Mouse (Mus musculus) embryonic facial prominence, embryonic 12.5 days (tissue): ENCODE measurements at regions not wholly inside any gene's neighbourhood (a gene's known extent, or its start where the extent isn't known, plus 50 kb on each side); places are given as distances from the start of the nearest gene placed in this dataset.

Experiments used
- ATAC-seq: fragments of 200-750 bp; cut with Nextera tagmentation; 2 replicates; pipeline ENCODE4 v1.8.0; 2017; ENCODE audit not compliant: insufficient number of reproducible peaks, insufficient read depth, low FRiP score, low TSS enrichment
- H3K27ac ChIP-seq: fragments of 300-500 bp; sonication (generic); 2 replicates; pipeline ENCODE4 v1.5.1; 2016; ENCODE audit warnings: mild to moderate bottlenecking
- H3K27me3 ChIP-seq: fragments of 300-500 bp; sonication (generic); 2 replicates; pipeline ENCODE4 v1.6.1; 2016; ENCODE audit warnings: mild to moderate bottlenecking, moderate library complexity
- H3K36me3 ChIP-seq: fragments of 300-500 bp; sonication (generic); 2 replicates; pipeline ENCODE4 v1.6.1; 2016; ENCODE audit warnings: mild to moderate bottlenecking
- H3K4me1 ChIP-seq: fragments of 300-500 bp; sonication (generic); 2 replicates; pipeline ENCODE4 v1.6.1; 2016
- H3K4me2 ChIP-seq: fragments of 300-500 bp; sonication (generic); replicated peaks from 2 replicates; pipeline ENCODE4 v1.6.1; 2016; ENCODE audit warnings: mild to moderate bottlenecking, moderate library complexity
- H3K4me3 ChIP-seq: fragments of 300-500 bp; sonication (generic); 2 replicates; pipeline ENCODE4 v1.5.1; 2016; ENCODE audit warnings: mild to moderate bottlenecking
- H3K9ac ChIP-seq: fragments of 300-500 bp; sonication (generic); 2 replicates; pipeline ENCODE4 v1.6.1; 2016; ENCODE audit warnings: mild to moderate bottlenecking, moderate library complexity
- H3K9me3 ChIP-seq: fragments of 300-500 bp; sonication (generic); 2 replicates; pipeline ENCODE4 v1.6.1; 2016; ENCODE audit warnings: mild to moderate bottlenecking, moderate library complexity
- WGBS: fragments of 180-500 bp; shearing (Covaris S2); methylation state at CpG from one replicate; pipeline ENCODE4 v1.1.7; 2016; 5-methylcytosine and 5-hydroxymethylcytosine counted together

DNA sequence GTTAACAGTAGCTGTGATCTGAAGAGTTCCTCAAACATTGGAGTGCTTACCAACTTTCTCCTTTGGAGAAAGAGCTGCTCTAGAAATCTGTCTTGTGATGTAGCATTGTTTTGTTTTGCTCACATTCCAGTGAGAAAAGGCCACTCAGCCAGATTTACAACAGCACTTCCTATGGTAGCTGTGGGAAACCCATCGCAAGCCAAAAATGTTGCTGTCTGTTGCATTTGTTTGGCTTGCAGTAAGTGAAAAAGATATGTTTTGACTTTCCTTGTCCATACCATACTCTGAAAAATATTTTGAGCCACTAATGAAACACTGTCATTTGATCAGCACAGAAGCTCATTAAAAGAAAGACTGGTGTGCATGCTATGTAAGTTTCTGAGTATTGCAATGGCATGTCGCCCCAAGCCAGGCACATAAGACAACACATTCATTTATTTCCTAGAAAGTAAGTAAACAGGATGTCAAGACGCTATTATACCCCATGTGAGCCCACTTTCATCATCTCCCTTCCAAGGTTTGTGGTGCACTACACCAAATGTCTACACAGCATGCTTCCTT is 66.2 kb downstream of the Car2 start:
- H3K27ac ChIP-seq = no peak overlapping the region
- no peak overlapping the region for H3K4me2 ChIP-seq
- no peak overlapping the region for H3K9ac ChIP-seq
- H3K27me3 ChIP-seq = no peaks in the 10 kb centered on the region
- no peaks in the 10 kb centered on the region for H3K9me3 ChIP-seq
- no peak for ATAC-seq
- H3K4me3 ChIP-seq = no peak overlapping the region
- H3K4me1 ChIP-seq = no peaks in the 10 kb centered on the region
- no peaks in the 10 kb centered on the region for H3K36me3 ChIP-seq
- 73% methylated on average over 3 of the region's 3 CpGs for WGBS

DNA sequence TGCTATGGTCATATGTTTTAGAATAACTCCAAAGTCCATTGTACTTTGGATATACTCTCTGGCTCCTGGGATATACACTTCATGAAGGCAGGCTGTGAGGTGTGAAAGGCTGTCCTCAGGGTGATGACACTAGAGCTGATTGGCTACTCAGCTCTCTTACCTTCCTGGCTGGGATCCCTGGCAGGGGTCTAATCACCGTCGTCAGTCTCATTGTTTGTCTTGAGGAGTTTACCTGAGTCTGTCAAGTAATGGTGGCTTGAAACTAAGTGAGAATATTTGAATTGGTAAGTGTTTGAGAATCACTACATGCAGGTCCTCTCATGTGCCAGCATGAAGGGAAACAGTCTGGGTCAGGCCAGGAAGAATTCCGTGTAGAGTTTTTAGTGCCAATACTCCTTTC is 66.9 kb downstream of the Car2 start:
- H3K27ac ChIP-seq = no peak overlapping the region
- no peaks in the 10 kb centered on the region for H3K4me1 ChIP-seq
- no peak overlapping the region for H3K4me2 ChIP-seq
- no peak overlapping the region for H3K4me3 ChIP-seq
- no peak for ATAC-seq
- 57% methylated on average over 3 of the region's 3 CpGs for WGBS
- no peaks in the 10 kb centered on the region for H3K9me3 ChIP-seq
- no peaks in the 10 kb centered on the region for H3K27me3 ChIP-seq
- H3K36me3 ChIP-seq = no peaks in the 10 kb centered on the region
- no peak overlapping the region for H3K9ac ChIP-seq

DNA sequence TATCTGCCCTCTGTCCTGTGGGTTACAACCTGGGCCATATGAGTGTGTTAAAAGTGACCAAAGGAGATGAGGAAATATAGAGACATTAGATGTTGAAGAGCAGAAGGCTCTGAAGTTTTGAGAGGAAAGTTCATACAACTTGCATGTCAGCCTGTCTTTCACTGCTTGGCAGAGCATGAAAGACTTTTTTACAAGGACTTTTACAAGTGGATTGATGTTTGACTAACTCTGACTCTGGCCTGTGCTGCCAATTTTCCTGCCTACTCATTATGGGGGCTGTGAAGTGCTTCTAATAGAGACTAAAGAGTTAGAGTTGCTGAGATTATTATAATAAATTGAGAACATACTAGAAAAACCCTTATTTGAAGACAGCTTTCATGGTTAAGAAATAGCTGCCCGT is 71.4 kb downstream of the Car2 start:
- Histone ChIP-seq H3K9ac (no peak overlapping the region), H3K9me3 (no peaks in the 10 kb centered on the region), H3K36me3 (no peaks in the 10 kb centered on the region), H3K4me2 (no peak overlapping the region), H3K27me3 (no peaks in the 10 kb centered on the region), H3K4me1 (0 out of 2 replicates have a peak, but pooled peaks cover 4% of the 10 kb centered on the region), H3K27ac (no peak overlapping the region), H3K4me3 (no peak overlapping the region)
- WGBS = 71% methylated on average over 1 of the region's 1 CpGs
- ATAC-seq = no peak

DNA sequence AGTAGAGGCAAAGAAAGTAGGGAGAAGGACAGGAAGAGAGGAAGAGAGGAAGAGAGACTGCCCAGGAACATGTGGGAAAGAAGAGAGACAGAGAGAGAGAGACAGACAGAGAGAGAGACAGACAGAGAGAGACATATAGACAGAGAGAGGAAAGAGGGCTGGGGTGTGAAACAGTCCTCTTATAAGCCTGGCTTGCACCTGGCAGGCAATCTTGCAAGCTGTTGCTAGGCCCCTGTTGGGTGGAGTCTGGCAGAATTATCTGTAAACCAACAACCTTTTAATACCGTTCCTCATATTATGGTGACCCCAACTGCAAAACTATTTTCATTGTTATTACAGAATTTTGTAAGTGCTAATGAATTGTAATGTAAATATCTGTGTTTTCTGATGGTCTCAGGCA is 72.2 kb downstream of the Car2 start:
- H3K36me3 ChIP-seq = no peaks in the 10 kb centered on the region
- H3K9me3 ChIP-seq = no peaks in the 10 kb centered on the region
- 58% methylated on average over 1 of the region's 1 CpGs for WGBS
- no peak overlapping the region for H3K27ac ChIP-seq
- H3K4me2 ChIP-seq = no peak overlapping the region
- H3K4me3 ChIP-seq = no peak overlapping the region
- ATAC-seq = no peak
- no peak overlapping the region for H3K9ac ChIP-seq
- H3K27me3 ChIP-seq = no peaks in the 10 kb centered on the region
- 0 out of 2 replicates have a peak, but pooled peaks cover 4% of the 10 kb centered on the region for H3K4me1 ChIP-seq

DNA sequence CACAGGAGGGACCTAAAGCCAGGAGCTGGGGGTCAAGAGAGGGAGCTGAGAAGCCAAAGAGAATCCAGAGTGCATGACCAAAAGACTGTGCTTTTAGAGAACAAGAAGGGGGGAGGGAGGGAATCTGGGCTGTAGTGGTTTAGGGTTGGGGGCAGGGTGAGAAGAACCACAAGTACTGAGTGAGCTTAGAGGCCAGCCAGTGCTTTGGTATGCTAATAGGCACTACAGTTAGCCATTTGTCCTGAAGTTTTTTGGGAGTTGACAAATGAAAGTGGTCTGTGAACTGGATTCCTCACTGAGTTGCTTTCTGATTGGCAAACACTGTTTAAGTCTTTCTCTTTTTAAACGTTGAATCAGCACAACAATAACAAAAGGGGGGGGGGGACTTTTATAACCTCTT is 73.5 kb downstream of the Car2 start:
- Histone ChIP-seq H3K36me3 (no peaks in the 10 kb centered on the region), H3K4me2 (no peak overlapping the region), H3K27me3 (no peaks in the 10 kb centered on the region), H3K27ac (no peak overlapping the region), H3K4me1 (0 out of 2 replicates have a peak, but pooled peaks cover 4% of the 10 kb centered on the region), H3K4me3 (no peak overlapping the region), H3K9me3 (no peaks in the 10 kb centered on the region), H3K9ac (no peak overlapping the region)
- peak; percentile 41; the same call in 1 of the 2 replicates for ATAC-seq
- WGBS = 0% methylated on average over 1 of the region's 1 CpGs

DNA sequence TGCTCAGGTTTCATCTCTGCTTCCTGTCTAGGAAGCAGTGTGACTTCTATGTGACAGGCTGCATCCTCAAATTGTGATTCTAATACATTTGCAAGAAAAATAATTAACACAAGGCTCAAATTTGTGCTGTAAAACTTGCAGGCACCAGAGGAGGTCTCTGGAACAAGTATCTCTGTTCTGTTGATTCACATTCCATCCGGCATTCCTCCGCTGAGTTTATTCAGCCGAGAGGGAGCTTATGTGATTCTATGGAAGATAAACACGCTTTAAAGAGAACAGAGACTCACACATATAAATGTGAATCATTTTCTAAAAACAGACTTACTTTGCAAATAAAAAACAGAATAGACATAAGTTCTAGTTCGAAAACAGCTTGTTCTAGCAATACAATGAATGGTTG is 78.7 kb downstream of the Car2 start:
- no peak overlapping the region for H3K4me2 ChIP-seq
- H3K36me3 ChIP-seq = no peaks in the 10 kb centered on the region
- no peaks in the 10 kb centered on the region for H3K27me3 ChIP-seq
- H3K27ac ChIP-seq = no peak overlapping the region
- WGBS = 63% methylated on average over 5 of the region's 5 CpGs
- no peak for ATAC-seq
- H3K4me1 ChIP-seq = no peaks in the 10 kb centered on the region
- H3K9ac ChIP-seq = no peak overlapping the region
- no peak overlapping the region for H3K4me3 ChIP-seq
- H3K9me3 ChIP-seq = no peaks in the 10 kb centered on the region

DNA sequence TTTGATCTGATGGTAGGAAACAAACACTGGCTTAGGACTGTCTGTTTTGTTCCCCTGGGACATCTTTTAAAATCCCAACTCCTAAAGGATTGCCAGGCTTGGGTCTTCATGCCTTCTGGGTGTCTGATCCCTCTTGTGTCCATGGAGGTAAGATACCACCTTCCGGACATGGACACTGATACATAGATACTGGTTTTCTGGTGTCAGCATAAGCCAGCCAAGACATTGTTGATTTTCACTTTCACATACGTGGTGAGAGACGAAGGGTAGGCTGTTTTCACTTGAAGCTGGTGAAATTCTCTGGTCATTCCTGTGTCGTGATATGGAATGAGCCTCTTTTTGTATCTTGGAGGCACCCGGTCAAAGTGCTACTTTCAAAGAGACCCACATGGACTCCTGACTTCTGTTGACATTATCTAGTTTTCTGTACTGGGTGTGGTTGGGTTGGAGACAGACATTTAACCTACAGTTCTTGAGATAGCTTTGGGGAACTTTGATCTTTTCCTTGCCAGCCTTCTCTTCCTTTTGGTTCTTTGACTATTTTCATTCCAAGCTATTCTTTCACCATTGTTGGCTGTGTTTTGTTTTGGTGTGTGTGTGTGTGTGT is 79.5 kb downstream of the Car2 start:
- 85% methylated on average over 5 of the region's 5 CpGs for WGBS
- no peak overlapping the region for H3K4me2 ChIP-seq
- ATAC-seq = no peak

DNA sequence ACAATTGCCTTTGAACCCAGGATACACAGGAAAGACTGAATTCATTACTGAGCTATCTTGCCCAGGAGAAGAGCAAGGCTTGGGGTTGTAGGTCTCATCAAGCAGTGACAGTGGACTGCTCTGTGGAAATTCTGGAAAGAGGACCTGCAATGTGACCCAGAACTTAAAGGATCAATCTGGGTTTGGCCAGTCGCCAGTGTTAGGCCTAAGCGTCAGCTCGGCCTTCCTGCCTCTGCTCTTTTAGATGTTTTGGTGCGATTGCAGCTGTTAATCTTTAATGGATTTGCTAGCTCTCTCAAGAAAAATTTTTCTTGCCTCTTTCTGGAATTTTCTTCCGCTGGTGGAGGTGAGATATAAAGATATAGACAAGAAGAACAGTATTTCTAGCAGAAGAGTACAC is 81.2 kb downstream of the Car2 start:
- Histone ChIP-seq H3K4me2 (no peak overlapping the region), H3K9me3 (no peaks in the 10 kb centered on the region), H3K9ac (no peak overlapping the region), H3K4me1 (no peaks in the 10 kb centered on the region), H3K27me3 (no peaks in the 10 kb centered on the region), H3K4me3 (no peak overlapping the region), H3K36me3 (no peaks in the 10 kb centered on the region), H3K27ac (no peak overlapping the region)
- no peak for ATAC-seq
- WGBS = 81% methylated on average over 5 of the region's 5 CpGs

More for the DNA sequence above, 79.5 kb downstream of the Car2 start:
- no peaks in the 10 kb centered on the region for H3K4me1 ChIP-seq
- H3K9ac ChIP-seq = no peak overlapping the region
- H3K36me3 ChIP-seq = no peaks in the 10 kb centered on the region
- no peaks in the 10 kb centered on the region for H3K9me3 ChIP-seq
- no peak overlapping the region for H3K4me3 ChIP-seq
- H3K27me3 ChIP-seq = no peaks in the 10 kb centered on the region
- H3K27ac ChIP-seq = no peak overlapping the region

DNA sequence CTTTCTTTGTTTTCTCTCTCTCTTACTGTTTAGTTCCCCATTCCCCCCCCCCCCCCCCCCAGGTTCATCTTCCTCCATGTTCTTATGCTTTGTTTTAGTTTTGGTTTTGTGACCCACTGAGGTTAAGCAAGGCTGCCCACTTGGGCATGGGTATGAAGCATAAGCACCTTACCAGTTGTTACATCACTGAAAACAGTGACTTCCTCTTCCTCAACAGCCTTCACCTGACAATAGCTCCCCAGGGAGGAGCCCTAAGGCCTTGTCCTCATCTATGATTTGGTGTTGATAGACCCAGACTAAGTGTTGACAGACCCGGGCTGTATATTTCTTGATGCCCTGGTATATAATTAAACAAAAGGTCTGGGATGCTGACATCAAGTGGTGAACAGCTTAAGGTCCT is 82.3 kb downstream of the Car2 start:
- Histone ChIP-seq H3K4me3 (no peak overlapping the region), H3K4me2 (no peak overlapping the region), H3K36me3 (no peaks in the 10 kb centered on the region), H3K9me3 (no peaks in the 10 kb centered on the region), H3K9ac (no peak overlapping the region), H3K27ac (no peak overlapping the region), H3K4me1 (no peaks in the 10 kb centered on the region), H3K27me3 (no peaks in the 10 kb centered on the region)
- ATAC-seq = no peak
- WGBS = 76% methylated on average over 1 of the region's 1 CpGs

DNA sequence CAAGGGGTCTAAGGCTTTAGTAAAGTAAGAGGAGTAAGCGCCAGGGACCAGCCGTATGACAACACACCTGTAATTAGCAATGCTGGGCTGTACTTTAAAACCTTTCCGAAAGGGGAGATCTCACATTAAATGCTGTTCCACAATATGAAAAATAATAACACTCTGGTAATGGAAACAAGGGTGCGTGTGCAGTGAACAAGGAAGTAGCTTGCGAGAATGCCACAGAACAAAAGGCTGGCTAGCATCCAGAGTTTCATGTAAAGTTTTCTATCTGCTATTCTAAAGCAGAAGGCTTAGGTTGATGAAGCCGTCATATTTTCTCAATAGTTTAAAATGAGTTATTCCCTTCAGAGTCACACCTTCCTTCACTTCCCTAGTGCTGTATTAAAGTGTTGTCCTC is 83.6 kb downstream of the Car2 start:
- Histone ChIP-seq H3K4me1 (no peaks in the 10 kb centered on the region), H3K4me3 (no peak overlapping the region), H3K27me3 (no peaks in the 10 kb centered on the region), H3K9me3 (no peaks in the 10 kb centered on the region), H3K36me3 (no peaks in the 10 kb centered on the region), H3K27ac (no peak overlapping the region), H3K4me2 (no peak overlapping the region), H3K9ac (no peak overlapping the region)
- WGBS = 79% methylated on average over 6 of the region's 6 CpGs
- no peak for ATAC-seq

DNA sequence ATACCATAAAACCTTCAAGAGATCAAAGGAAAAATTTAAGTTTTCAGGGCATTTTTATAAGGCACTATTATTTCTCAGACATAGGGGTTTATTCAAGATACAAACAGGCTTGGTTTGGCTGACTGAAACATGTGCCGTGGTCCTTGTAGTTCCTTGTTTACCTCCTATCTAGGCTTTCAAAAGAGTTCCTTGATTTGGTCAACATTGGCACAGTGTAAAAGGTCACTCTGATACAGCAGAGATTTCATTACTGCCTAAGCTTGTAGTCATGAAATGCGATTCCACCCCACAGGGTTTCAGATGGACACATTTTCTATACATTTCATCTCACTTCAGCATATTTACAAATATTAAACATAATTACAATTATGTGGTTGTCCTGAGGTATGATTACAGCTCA is 85.6 kb downstream of the Car2 start:
- WGBS = 80% methylated on average over 2 of the region's 2 CpGs
- no peaks in the 10 kb centered on the region for H3K36me3 ChIP-seq
- no peak for ATAC-seq

DNA sequence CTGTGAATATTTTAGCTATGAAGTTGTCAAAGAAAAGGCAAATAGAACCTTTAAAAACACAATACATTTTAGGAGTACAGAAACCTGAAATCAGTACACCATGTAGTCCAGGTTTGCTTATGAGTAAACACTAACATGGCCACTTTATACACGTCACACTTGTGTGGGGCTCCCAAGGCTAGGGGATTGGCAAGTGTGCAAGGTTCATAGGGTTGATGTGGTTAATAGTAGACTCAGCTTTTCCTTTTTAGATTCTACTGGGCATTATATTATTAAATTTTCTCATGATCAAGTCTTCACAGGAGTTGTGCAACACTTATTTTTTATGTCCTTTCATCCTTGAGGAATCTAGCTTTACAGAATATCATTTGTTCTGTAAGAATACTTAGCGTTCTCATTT is 88.7 kb downstream of the Car2 start:
- ATAC-seq = no peak
- 89% methylated on average over 2 of the region's 2 CpGs for WGBS
- H3K9ac ChIP-seq = no peak overlapping the region
- H3K9me3 ChIP-seq = no peaks in the 10 kb centered on the region
- no peaks in the 10 kb centered on the region for H3K36me3 ChIP-seq
- H3K4me2 ChIP-seq = no peak overlapping the region
- H3K4me3 ChIP-seq = no peak overlapping the region
- H3K4me1 ChIP-seq = no peaks in the 10 kb centered on the region
- H3K27ac ChIP-seq = no peak overlapping the region
- H3K27me3 ChIP-seq = no peaks in the 10 kb centered on the region

More for the DNA sequence above, 85.6 kb downstream of the Car2 start:
- H3K4me1 ChIP-seq = no peaks in the 10 kb centered on the region
- no peak overlapping the region for H3K4me2 ChIP-seq
- no peaks in the 10 kb centered on the region for H3K9me3 ChIP-seq
- H3K27me3 ChIP-seq = no peaks in the 10 kb centered on the region
- no peak overlapping the region for H3K9ac ChIP-seq
- no peak overlapping the region for H3K4me3 ChIP-seq
- no peak overlapping the region for H3K27ac ChIP-seq
